Mouse (Mus musculus): ENCODE measurements at regions not wholly inside any gene's neighbourhood (a gene's known extent, or its start where the extent isn't known, plus 50 kb on each side); places are given as distances from the start of the nearest gene placed in this dataset.
A peak's percentile ranks its signal among the peaks of the same experiment; 100 is the strongest.

DNA sequence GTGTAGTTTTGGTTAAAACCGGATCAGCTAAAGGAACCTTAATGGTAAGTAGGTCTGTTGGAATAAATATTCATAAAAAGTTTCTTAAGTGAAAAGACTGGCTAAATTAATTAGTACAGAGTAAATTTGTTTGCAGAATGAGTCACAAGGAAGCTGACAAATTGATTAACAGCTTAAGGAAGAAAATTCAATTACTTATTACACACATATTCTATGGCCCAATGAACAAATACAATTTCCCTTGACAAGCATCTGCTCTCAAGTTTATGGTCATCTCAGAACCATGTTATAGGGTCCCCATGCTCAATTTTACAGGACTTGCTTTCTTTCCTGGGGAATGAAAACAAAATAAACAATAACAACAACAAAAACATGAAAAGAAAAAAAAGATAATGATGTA, 231.4 kb upstream of the Frg1 start:
- no peak for DNase-seq (ENCODE audit: low spot score)

- no peak for DNase-seq (ENCODE audit: low spot score)
Measured at GRCm38 (mm10) chr8:41644626-41645025, 227.8 kb upstream of the Frg1 start.

GRCm38 (mm10) chr8:41623841-41624240, 207.0 kb upstream of the Frg1 start:
- DNase-seq (ENCODE audit: low spot score) = no peak

- DNase-seq (ENCODE audit: low spot score) = no peak
Measured at GRCm38 (mm10) chr8:41600255-41600654, 183.4 kb upstream of the Frg1 start.

DNA sequence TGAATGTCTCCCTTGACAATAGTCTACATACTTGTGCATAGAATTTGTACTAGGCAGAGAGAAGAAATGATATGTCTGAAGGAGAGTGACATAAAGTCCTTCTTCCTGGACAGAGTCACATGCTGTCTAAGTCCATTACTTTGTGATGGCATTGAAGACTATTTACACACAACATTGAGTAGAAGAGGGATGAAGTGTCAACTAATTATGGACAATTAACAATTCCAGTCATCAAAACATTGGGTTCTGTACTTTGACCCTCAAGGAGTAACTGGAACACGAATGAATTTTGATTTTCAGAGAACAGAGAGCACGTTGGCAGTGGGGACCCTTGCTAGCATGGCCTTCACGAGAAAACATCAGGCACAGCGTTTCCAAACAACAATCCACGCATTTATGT, 177.6 kb upstream of the Frg1 start:
- DNase-seq (ENCODE audit: low spot score) = no peak

DNA sequence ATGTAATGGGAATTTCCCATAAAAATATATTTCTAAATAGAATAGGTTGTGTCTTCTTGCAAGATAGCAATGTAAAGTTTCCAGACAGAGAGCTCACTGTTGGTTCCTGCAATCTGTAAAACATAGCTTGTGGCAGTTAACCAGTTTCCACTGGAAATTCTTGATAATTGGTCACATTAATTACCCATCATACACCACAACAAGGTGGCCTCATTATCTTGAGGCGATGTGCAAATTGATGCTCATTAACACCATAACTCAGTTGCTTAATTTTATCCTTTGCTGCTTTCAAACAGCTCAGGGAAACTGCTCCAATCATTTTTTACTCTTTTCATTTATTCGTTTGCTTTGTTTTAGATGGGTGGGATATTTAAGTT, 176.8 kb upstream of the Frg1 start:
- no peak for DNase-seq (ENCODE audit: low spot score)

DNA sequence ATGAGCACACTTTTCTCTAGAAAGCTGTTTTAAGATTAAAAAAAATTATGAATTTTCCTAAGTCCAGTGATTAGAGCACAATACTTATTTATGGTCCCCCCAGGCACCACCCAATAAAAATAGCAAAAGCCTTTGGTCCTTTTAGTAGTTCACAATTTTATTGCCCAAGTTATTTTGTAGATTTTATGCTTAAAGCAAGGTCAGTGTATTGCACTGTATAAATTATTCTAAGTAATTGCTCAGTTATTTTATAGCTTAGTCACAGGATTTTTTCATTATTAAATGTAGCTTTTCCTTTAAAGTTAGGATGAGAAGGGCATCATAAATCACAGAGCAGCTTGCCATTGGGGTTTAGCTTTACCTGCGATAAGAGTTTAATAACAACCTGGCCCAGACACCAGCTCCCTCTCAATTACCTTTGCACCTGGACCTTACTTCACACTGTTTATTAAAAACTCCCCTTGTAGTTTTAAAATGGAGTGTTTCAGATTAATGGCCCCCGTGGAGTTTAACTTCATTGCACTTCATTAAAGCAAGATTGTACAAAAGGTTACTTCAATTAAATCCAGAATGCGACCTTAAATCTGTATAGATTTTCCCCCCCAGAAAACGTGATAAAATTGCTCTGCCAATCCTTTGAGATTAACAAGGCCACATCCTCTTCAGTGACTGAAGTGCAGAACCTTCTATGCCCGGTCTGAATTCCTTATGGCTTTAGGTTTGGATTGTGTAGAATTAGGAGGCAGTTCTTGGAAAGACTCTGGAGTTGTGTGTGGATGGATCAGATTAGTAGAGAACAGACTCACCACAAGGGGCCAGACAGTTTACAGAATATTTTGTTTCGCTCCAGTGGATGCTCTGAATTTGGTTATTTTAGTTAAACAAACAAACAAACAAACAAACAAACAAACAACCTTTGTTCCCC, 176.1 kb upstream of the Frg1 start:
- no peak for DNase-seq (ENCODE audit: low spot score)

DNA sequence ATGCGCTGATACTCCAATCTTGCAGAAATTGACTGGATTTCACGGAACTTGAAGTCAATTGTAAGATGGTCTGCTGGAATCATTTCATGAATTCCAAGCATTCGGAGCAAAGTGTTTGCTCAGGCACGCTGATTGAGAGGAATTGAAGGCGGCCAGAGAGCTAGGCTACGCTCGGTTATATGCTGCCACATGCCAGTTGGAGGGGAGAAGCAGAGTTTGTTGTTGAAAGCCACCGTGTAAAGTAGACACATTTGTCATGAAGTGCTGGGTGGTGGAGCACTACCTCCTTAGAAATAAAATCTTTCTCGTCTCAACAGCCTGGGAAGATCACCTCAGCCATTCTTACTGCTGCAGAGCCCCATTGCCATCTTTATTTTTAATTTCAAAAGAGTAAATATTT, 175.3 kb upstream of the Frg1 start:
- no peak for DNase-seq (ENCODE audit: low spot score)

DNA sequence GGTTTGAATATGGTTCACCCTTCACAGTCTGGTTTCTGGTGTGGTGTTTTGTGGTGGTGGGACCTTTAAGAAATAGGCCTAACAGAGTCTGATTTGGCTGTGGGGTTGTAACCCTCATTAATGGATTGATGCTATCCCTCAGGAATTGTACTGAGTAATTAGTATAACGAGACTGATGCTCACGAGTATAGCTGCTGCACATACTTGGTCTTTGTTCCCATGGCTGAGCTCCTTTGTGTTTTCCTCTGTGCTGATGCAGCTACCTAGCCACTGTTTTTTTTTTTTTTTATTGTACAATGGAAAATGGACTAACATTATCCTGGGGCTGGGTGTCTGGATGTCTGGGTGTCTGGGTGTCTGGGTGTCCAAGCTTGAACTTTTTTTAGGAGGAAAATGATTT, 171.3 kb upstream of the Frg1 start:
- no peak for DNase-seq (ENCODE audit: low spot score)

- peak; percentile 47 for DNase-seq (ENCODE audit: low spot score)
Measured at GRCm38 (mm10) chr8:41573027-41573885, 156.4 kb upstream of the Frg1 start.

GRCm38 (mm10) chr8:41570566-41570965, 153.7 kb upstream of the Frg1 start:
- no peak for DNase-seq (ENCODE audit: low spot score)

DNA sequence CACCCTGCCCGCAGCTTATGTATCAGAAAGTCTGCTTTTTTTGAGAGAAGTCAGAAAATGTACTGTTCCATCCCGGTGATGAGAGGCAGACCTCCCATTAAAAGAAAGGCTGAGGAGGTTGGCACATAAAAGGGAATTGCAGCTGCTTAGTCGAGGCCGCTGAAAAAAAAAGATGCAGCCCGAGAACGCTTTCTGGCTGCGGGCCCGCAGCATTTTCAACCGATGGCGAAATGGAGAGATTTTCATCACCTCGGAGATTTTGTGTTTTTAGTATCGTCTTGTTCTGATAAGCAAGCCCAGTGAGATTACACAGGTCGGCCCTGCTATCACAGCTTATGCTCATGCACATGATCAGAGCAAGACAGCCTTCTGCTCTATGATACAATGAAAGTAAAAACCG, 145.1 kb upstream of the Frg1 start:
- DNase-seq (ENCODE audit: low spot score) = no peak

GRCm38 (mm10) chr8:41556819-41557218, 139.9 kb upstream of the Frg1 start:
- no peak for DNase-seq (ENCODE audit: low spot score)

DNA sequence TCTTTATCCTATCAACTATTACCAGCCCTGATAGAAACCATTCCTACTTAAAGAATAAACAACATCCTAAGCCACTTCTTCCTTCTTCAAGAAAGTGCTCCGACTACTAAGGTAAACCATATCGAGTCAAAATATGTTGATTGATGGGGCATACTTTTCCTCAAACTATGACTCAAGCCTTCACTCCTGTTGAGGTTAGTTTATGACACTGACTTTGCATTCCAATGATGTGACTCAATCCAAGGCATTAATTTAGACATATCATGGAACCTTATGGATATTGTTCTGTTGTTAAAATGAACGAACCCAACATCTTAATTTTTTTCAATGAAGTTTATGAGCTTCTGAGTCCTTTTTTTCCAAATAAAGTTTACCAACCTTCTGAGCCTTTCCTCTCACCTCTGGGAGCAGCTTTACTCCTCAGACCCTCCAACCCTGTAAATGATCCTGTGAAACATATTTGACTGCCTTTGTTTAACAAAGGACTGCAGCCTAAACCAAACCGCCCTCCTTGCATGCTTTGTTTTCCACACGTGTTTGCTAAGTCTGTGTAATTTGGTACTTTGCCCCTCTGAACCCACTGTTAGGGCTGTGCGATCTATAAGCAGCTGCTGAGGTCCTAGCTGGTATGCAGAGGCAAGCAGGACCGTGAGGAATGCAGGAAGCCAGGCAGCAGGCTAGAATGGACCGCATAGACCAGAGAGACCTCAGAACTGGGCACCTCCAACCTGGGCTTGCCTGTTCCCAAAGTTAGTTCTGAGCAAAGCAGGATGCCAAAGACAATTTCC, 136.1 kb upstream of the Frg1 start:
- no peak for DNase-seq (ENCODE audit: low spot score)

GRCm38 (mm10) chr8:41551925-41552414, 135.1 kb upstream of the Frg1 start:
- no peak for DNase-seq (ENCODE audit: low spot score)

DNA sequence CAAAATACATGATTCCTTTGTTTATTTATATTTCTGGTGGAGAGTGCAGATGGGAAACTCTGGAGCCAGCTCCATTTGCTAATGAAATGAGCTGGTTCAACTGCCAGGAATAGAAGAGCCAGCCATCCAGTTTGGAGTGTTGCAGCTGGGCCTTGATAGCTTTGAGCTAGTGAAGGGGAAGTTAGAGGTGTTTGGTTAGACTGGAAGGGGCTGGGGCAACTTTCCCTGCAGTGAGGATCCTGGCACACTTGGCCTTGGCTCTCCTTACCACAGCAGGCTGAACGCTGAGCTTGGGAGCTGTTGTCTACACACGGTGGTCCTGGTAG, 133.2 kb upstream of the Frg1 start:
- peak; percentile 1 for DNase-seq (ENCODE audit: low spot score)

GRCm38 (mm10) chr8:41549220-41550094, 132.6 kb upstream of the Frg1 start:
- no peak for DNase-seq (ENCODE audit: low spot score)

DNA sequence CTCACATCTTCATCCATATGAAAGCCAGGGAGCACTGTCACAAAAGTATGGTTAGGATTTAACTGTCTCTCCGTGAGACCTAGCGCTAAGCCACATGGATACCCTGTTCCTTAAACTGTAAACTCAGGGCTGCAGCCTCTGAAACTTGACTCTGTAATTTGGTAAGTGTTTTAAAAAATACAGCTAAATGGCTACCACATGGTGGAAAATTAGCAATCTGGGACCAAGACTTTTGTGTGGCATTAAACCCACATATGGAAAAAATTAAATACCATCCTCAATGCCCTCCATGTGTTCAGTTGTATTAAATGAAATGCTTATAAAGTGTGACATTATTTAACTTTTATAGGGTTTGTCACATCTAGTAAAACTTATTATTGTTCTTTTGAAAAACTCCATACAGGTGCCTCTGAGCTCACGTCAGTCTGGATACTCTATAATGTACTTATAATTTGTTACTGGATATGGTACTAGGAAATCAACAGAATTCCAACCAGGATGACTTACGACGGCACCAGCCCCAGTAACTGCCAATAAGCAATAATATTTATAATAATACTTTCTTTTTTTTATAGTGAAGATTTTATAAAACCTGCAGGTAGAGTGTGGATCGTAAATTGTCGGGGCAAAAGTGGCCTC, 131.0 kb upstream of the Frg1 start:
- no peak for DNase-seq (ENCODE audit: low spot score)

GRCm38 (mm10) chr8:41532212-41532611, 115.3 kb upstream of the Frg1 start:
- no peak for DNase-seq (ENCODE audit: low spot score)

DNA sequence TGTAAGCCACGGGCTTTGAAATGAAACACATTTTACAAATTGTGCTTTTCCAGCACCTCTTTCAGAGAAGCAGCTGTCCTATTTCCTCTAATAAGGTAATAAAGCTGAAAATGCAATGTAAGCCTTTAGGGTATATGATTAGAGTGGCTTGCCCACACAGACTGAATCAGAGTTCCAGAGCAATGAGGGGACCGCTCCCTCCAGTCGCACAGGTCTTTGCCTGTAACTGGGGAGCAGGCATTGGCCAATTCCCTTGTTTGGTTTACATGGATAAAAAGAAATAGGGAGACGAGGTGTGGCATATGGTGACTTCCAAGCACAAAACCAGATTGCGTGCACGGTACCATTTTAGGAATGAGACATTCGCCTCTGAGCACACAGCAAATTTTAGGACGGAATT, 112.7 kb upstream of the Frg1 start:
- DNase-seq (ENCODE audit: low spot score) = no peak

DNA sequence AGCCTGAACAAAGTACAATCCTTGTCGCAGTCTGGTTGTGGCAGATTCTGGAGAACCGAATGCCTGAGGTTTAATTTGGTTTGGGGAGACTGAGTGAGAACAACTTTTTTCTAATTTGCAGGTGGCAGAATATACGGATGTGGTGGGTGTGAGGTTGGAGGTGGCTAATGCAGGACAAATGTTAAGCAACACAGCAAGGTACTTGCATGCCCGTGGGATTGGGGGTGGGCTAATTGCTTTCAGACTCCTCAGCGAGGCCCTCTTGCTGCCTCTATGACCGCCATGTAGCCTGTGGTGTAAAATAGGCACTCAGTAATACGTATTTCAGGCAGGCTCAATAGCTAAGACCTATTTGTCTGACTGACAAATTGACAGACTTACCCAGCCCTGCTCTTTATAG, 109.4 kb upstream of the Frg1 start:
- DNase-seq (ENCODE audit: low spot score) = no peak
